Mouse (Mus musculus) frontal cortex, postnatal 36 days (tissue): ENCODE results near the gene Ghr.

ENCODE experiments used
- DNase-seq, 2 experiments: peaks; one replicate each; pipeline ENCODE4 v3.0.0; 2022; ENCODE audit warnings: low spot score in 2 of 2

The Ghr gene

GRCm38 (mm10) chr15:3383788-3384187, 199.5 kb downstream of the Ghr start:
- no peak for DNase-seq

DNA sequence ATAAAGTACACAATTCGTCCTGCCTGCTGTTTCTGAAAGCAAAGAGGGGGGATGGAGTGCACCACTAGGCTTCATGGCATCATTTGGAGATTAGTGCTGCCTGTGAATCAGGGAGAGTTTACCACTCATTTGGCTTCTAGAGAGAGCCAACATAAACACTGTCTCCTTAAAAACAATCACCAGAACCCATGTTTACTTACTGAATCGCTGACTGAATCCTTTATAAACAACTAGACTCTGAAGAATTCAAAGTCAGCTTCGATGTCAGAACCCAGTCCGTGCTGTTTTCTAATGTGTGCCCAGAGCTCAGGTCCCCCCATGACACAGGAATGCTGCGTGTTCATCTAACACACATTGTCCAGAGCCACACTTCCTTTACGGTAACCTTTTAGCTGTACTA, 201.9 kb downstream of the Ghr start:
- DNase-seq: no peak

GRCm38 (mm10) chr15:3368261-3368832, 214.9 kb downstream of the Ghr start:
- no peak for DNase-seq

GRCm38 (mm10) chr15:3356073-3356766, 227.1 kb downstream of the Ghr start:
- DNase-seq: no peak

- no peak for DNase-seq
Measured at GRCm38 (mm10) chr15:3353696-3354095, 229.6 kb downstream of the Ghr start.

- no peak for DNase-seq
Measured at GRCm38 (mm10) chr15:3349306-3350064, 233.8 kb downstream of the Ghr start.

- no peak for DNase-seq
Measured at GRCm38 (mm10) chr15:3346682-3347081, 236.6 kb downstream of the Ghr start.

DNA sequence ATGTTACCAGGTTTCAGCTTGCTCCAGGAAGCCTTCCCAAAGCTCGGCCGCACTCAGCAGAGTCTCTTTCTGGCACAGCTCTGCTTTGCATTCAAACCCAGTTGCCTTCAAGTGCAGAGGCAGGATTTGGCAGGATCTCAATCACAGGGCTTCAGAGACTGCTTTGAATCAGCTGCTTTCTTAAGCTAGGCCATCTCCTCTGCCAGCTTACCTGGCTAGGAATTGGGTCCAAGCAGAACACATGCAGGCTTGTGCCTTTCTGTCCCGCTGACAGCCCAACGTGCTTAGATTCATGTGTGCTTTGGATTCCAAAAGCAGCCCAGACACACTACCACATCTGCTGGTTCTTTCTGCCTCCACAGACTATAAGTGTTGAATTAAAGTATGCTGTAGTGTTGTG, 238.7 kb downstream of the Ghr start:
- DNase-seq: peak; percentile 60 to 74

DNA sequence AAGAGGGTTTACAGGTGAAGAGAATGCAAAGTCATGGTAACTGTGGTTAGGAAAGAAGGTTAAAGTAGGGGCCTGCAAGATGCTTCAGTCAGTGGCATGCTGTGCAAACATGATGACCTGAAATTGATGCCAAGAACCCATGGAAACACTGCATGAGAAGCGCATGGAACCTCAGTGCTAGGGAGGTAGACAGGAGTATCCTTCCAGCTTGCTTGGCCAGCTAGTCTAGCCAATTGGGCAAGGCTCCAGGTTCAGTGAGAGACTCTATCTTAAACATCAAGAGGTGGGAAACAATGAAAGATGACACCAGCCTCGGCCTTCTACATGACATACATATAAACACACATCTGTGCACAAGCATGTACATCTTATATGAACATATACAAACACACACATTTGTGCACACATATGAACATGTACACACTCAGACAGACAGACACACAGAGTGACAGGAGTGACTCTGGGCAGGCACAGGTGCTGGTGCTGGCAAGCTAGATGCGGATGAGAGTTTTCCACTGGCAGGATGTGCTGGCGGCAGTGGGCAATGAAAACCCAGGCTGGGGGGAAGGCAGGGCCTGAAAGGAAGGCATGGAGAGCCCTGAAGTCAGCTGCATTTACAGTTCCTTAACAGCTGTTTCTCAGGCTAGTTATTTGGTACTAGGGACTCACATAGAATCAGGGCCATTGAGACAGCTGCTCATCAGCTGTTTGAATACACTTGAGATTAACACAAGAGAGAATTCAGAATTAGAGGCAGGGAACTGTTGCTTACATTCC, 241.3 kb downstream of the Ghr start:
- DNase-seq: no peak

DNA sequence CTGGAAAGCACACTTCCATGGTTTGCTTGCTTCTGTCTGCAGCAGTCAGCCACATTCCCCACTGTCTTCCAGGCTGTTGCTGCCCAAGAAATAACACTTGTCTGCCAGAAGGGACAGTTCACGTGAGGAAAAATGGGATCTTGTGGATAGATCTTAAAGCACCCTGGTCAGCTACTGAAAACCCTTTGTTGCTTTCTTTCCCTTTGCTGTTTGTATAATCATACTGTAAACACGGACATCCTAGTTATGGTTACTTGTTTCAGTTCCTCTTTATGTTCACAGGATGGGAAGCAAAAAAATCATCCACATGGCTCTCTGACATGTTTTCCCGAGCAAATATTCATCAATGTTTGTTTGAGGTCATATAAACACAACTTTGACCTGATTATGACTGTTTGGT, 243.4 kb downstream of the Ghr start:
- DNase-seq: no peak

DNA sequence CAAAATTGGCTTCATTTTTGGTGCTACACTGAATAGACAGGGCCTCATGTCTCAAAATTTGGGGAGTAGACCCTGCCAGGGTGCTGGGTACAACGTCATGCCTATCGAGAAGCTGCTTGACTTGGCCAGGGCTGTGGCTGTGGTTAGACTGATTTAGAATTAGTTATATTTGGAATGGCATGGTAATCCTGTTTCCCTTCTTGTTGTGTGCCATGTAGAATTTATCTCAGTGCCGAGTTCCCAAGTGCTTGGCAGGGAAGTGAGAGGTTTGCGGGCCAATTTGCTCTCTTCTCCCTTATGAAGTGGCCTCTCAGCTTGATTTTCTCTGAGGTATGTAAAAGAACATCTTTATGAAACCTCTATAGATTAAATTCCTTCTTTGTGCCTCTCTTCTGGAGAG, 250.8 kb downstream of the Ghr start:
- no peak for DNase-seq

DNA sequence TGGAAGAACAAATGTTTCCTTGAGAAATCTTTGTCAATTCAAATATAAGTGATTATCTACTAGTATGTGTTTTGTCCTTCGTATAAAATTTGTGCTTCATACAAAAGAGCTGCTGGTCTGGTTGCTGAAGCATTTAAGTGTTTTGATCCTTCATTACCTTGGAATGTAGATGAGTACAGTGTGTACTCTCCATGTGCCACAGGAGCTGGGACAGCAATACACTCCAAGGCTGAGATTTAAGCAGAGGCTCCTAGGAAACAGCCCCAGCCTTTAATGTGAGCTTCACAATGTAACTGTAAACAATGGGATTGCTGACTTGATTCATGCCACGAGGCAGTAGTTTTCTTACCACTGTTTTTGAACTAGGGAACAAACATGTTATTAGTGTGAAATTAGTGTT, 251.5 kb downstream of the Ghr start:
- DNase-seq: no peak

- no peak for DNase-seq
Measured at GRCm38 (mm10) chr15:3330291-3330690, 253.0 kb downstream of the Ghr start.

DNA sequence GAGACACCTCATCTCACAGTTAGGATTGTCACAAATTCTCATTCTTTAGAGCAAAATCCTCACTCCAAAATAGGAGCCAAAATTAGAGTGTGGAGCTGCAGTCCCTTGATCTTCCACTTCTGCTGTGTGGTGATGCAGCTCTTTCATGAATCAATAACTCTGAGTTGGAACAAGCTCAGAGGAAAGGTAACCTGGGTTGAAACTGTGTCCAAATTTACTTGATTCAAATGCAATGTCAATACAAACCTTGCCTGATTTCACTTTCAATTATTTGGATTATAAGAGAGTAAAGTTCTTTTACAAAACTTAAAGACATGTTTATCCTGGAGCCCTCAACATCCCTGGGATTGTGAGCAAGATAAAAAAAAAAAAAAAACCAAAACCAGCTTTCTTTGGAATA, 260.3 kb downstream of the Ghr start:
- DNase-seq: no peak

- no peak for DNase-seq
Measured at GRCm38 (mm10) chr15:3319929-3320328, 263.4 kb downstream of the Ghr start.

DNA sequence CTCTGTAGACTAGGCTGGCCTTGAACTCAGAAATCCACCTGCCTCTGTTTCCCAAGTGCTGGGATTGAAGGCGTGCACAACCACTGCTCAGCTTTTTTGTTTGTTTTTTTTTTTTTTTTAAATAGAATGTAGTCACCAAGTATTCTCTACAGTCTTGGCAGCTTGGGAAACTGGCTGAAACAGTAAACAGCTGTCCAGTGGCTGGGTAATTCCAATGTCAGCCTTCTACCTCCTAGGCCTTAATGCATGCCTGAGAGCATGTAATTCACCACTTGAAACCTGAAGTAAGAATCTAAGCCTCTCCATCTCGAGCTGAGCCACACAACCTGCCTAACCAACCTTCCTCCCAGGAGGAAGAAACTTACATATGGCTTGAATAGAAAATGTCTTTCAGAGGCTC, 266.7 kb downstream of the Ghr start:
- DNase-seq: no peak

- peak; percentile 4 to 37 for DNase-seq
Measured at GRCm38 (mm10) chr15:3312937-3313336, 270.4 kb downstream of the Ghr start.

- DNase-seq: no peak
Measured at GRCm38 (mm10) chr15:3309856-3310255, 273.4 kb downstream of the Ghr start.

- DNase-seq: no peak
Measured at GRCm38 (mm10) chr15:3303426-3303825, 279.9 kb downstream of the Ghr start, which contains the start of gene Ccdc152. Ccdc152 (minus strand) TSS chr15:3303526.

- DNase-seq: no peak
Measured at GRCm38 (mm10) chr15:3300361-3301100, 282.8 kb downstream of the Ghr start.

GRCm38 (mm10) chr15:3297615-3298014, 285.7 kb downstream of the Ghr start:
- DNase-seq: no peak

GRCm38 (mm10) chr15:3295986-3296385, 287.3 kb downstream of the Ghr start:
- DNase-seq: no peak
